Mouse (Mus musculus) cerebellum, adult 2 months (tissue): ENCODE measurements around the gene H2-Eb1.

ENCODE experiments used
- CTCF ChIP-seq: fragments of 200-500 bp; IDR thresholded peaks from 2 replicates; pipeline ENCODE4 v1.5.1; 2011; ENCODE audit warnings: low read depth, mild to moderate bottlenecking, control low read depth, low read length, moderate library complexity, borderline replicate concordance; ENCODE audit not compliant: insufficient read depth
- POLR2A ChIP-seq: fragments of 200-500 bp; IDR thresholded peaks from 2 replicates; pipeline ENCODE4 v1.6.1; 2011; ENCODE audit warnings: low read length, control low read depth, borderline replicate concordance; ENCODE audit not compliant: insufficient read depth

DNA sequence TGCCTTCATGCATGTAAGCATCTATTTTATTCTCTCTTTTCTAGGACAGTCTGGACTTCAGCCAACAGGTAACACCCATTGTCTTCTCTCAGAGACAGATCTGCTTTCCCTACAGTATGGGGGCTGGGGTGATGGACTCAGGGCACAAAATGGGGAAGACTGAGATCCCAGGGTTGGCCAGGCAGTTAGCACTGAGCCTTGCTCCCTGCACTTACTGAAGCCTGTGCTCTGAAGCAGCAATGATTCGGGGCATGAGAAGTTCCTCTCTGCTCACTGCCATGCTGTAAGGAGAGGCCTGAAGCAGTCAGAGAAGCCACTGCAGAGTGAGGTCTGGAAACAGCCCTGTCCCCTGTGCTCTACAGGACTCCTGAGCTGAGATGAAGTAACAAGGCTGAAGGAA is 9.8 kb downstream of the H2-Eb1 start:
- TF ChIP-seq CTCF (no peak), POLR2A (no peak)
